Mouse (Mus musculus) ES-E14 (cell line): ENCODE results near the gene Dmrtc2.

Source experiments
- CHD2 ChIP-seq: IDR thresholded peaks from 2 replicates; pipeline ENCODE4 v1.6.1; 2014; ENCODE audit warnings: mild to moderate bottlenecking, low read depth, low read length, inconsistent platforms
- HCFC1 ChIP-seq: IDR thresholded peaks from 2 replicates; pipeline ENCODE4 v1.6.1; 2012; ENCODE audit warnings: low read length, inconsistent platforms, borderline replicate concordance; ENCODE audit not compliant: insufficient read depth

GRCm38 (mm10) chr7:24886308-24886633, 16.4 kb downstream of the Dmrtc2 start:
- TF ChIP-seq HCFC1 (no peak), CHD2 (no peak)
